Mouse (Mus musculus): ENCODE measurements around the gene Olfr1513.
"Not testable (repeated sequence)": the region's sequence is repeated elsewhere in the genome, so short reads cannot be mapped to it uniquely, and the experiment has no call there.

The Olfr1513 gene

DNA sequence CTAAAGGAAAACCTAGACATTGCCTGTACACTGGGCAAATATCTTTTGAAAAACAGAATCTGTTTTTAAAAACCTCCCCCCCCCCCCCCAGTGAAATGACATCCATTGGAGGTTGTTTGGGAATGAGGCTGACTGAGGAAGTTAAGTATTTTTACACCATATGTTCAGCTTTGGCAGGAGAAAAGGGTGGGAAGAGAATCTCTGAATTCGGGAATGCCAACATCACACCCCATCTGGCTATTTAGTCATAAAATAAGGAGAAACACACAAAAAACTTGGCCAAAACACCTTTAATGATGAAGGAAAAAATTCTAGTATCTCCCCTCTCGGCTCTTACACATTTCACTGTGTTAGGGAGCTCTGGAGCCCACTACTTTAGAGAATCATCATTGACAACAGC lies 45.3 kb downstream of the Olfr1513 start:
- DNase-seq (ENCODE audit: low read depth, low spot score): no peak

DNA sequence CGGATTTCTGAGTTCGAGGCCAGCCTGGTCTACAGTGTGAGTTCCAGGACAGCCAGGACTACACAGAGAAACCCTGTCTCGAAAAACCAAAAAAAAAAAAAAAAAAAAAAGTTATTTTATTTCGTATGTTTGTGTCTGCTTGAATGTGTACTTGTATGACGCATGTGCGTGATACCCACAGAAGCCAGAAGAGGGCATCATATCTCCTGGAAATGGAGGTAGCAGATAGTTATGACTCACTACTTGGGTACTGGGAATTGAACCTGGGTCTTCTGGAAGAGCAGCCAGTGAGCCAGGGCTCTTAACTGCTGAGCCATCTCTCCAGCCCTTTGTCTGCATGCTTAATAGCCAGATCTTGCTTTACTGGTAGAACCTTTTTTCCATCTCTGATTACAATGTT lies 45.9 kb downstream of the Olfr1513 start:
- DNase-seq (ENCODE audit: low read depth, low spot score): not testable (repeated sequence)

DNA sequence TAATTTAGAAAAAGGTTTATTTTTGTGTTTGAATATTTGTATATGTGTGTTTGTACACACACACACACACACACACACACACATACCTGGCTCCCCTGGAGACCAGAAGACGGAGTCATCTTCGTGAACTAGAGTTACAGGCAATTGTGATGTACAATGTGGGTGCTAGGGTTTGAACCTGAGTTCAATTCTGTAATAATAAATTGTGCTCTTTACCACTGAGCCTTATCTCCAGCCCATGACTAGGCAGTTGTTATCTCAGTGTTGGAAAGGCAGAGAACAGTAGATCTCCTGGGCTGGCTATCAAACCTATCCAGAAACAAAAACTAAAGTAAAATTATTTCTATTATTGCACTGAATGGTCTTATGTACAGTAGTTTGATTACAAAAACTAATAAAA lies 50.1 kb downstream of the Olfr1513 start:
- DNase-seq (ENCODE audit: low read depth, low spot score): peak; percentile 33

DNA sequence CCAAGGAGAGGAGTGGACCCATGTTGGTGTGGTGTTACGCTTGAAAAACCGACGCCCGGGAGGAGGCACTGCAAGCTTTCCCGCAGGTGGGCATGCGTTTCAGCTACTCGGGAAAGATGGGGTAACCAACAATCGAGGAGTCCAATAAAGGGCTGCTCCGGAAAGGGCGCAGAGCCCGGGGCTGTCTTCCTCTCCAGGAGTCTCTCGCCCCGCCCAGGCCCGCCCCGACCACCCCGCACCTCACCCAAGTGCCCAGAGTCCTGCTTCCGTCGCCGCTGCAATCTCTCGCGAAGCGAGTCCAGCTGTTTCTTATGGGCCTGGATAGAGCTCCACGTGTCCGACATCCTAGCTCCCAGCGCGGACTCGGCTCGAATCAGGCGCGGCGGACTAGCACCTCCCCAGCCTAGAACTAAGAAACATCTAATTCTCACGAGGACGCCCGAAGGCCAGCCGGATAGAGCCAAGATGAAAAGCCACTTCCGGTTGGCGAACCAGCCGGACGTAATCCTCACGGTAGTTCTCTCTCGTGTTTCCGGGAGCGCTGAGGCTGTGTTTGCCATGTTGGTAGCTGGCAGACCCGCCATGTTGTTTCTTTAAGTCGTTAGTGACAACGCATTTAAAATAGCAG lies 51.5 kb downstream of the Olfr1513 start, which contains the start of gene Mettl3:
TSS of gene Mettl3 (minus strand) at position 485 of the 628 bp plus-strand sequence.
- peak; percentile 82 for DNase-seq (ENCODE audit: low read depth, low spot score)

GRCm38 (mm10) chr14:52303517-52303916 lies 52.7 kb downstream of the Olfr1513 start:
- not testable (repeated sequence) for DNase-seq (ENCODE audit: low read depth, low spot score)

Data from c-Kit-negative CD71-positive TER-119-positive erythroid progenitor cells, embryonic 14.5 days (primary cell).